Mouse (Mus musculus) ES-E14 (cell line): ENCODE measurements around the gene Hspb2.

Experiments
- HCFC1 ChIP-seq: IDR thresholded peaks from 2 replicates; pipeline ENCODE4 v1.6.1; 2012; ENCODE audit warnings: low read length, inconsistent platforms, borderline replicate concordance; ENCODE audit not compliant: insufficient read depth
- MAFK ChIP-seq: IDR thresholded peaks from 2 replicates; pipeline ENCODE4 v1.6.1; 2014; ENCODE audit warnings: mild to moderate bottlenecking, low read depth, low read length, inconsistent platforms; ENCODE audit not compliant: insufficient read depth
- ZC3H11A ChIP-seq: IDR thresholded peaks from 2 replicates; pipeline ENCODE4 v1.6.1; 2012; ENCODE audit warnings: low read depth, mild to moderate bottlenecking, inconsistent platforms, low read length, borderline replicate concordance
- ZNF384 ChIP-seq: IDR thresholded peaks from 2 replicates; pipeline ENCODE4 v1.6.1; 2012; ENCODE audit warnings: low read depth, low read length, inconsistent platforms

- no peak for TF ChIP-seq MAFK
- TF ChIP-seq ZC3H11A = no peak
- no peak for TF ChIP-seq ZNF384
- TF ChIP-seq HCFC1 = no peak
These were observed 27.4 kb downstream of the Hspb2 start for GRCm38 (mm10) chr9:50724661-50725330.
